18 mouse cellular contexts compared by ENCODE assay signal in genomic region chr2:173266349-173267112, GRCm38 (mm10). TPM values are rescaled to one million over a fixed set of nuclear protein-coding genes. Genes with fewer than 3 reads are reported as not detected.
DNase-seq lines count a peak whose midpoint lies in the region; ATAC-seq and TF ChIP-seq lines count a peak whose summit lies in the region.
"Had no signal": no experiment of that assay in that cellular context is flagged by ENCODE, and none has a peak within 500 bp of the region (broad histone marks: within the 10 kb centered on the region; RNA-seq: fewer than 3 reads in every experiment).

No protein-coding gene starts in this region.

- H3K27ac ChIP-seq in neural tube, embryonic 12.5 days: no peak overlapping the region
- peak overlapping the region; percentile 79 for H3K27ac ChIP-seq in intestine, postnatal 0 days (ENCODE audit: low read depth, low read length)
- H3K27ac ChIP-seq in stomach, postnatal 0 days (replicated peaks): peak overlapping the region; percentile 80
- H3K27ac ChIP-seq: embryonic facial prominence, embryonic 12.5 days; forebrain, embryonic 10.5 days; heart, embryonic 13.5 days; hindbrain, embryonic 10.5 days; limb, embryonic 12.5 days; midbrain, embryonic 10.5 days had no signal

- H3K36me3 ChIP-seq in neural tube, embryonic 12.5 days: no peaks in the 10 kb centered on the region
- H3K36me3 ChIP-seq in intestine, postnatal 0 days (ENCODE audit: control insufficient read depth, insufficient read depth): no peaks in the 10 kb centered on the region
- H3K36me3 ChIP-seq in stomach, postnatal 0 days (ENCODE audit: control insufficient read depth, insufficient read depth, low read length): no peaks in the 10 kb centered on the region
- H3K36me3 ChIP-seq: forebrain, embryonic 10.5 days; heart, embryonic 13.5 days; hindbrain, embryonic 10.5 days; limb, embryonic 12.5 days; midbrain, embryonic 10.5 days had no signal

- no peak overlapping the region for H3K9ac ChIP-seq in neural tube, embryonic 12.5 days
- H3K9ac ChIP-seq in intestine, postnatal 0 days (ENCODE audit: low read depth, low read length): peak overlapping the region; percentile 48
- H3K9ac ChIP-seq in stomach, postnatal 0 days (ENCODE audit: low read length): no peak overlapping the region
- H3K9ac ChIP-seq: embryonic facial prominence, embryonic 12.5 days; heart, embryonic 13.5 days; limb, embryonic 12.5 days had no signal

- TF ChIP-seq EP300 in stomach, postnatal 0 days (optimal IDR thresholded peaks at IDR 0.05): no peak

- H3K27me3 ChIP-seq in neural tube, embryonic 12.5 days (replicated peaks): no peaks in the 10 kb centered on the region
- H3K27me3 ChIP-seq in intestine, postnatal 0 days (replicated peaks; ENCODE audit: control insufficient read depth, insufficient read depth, low read length): no peaks in the 10 kb centered on the region
- no peaks in the 10 kb centered on the region for H3K27me3 ChIP-seq in stomach, postnatal 0 days (ENCODE audit: control insufficient read depth, insufficient read depth, low read length)
- H3K27me3 ChIP-seq: embryonic facial prominence, embryonic 12.5 days; heart, embryonic 13.5 days; limb, embryonic 12.5 days had no signal

- WGBS in neural tube, embryonic 12.5 days: 49% methylated on average over 25 of the region's 25 CpGs
- 28% methylated on average over 25 of the region's 25 CpGs for WGBS in intestine, postnatal 0 days
- WGBS in stomach, postnatal 0 days: 30% methylated on average over 25 of the region's 25 CpGs

- no peaks in the 10 kb centered on the region for H3K9me3 ChIP-seq in neural tube, embryonic 12.5 days
- no peaks in the 10 kb centered on the region for H3K9me3 ChIP-seq in intestine, postnatal 0 days (ENCODE audit: control insufficient read depth)
- H3K9me3 ChIP-seq in stomach, postnatal 0 days (ENCODE audit: control insufficient read depth, low read length): no peaks in the 10 kb centered on the region
- H3K9me3 ChIP-seq: embryonic facial prominence, embryonic 12.5 days; forebrain, embryonic 10.5 days; heart, embryonic 13.5 days; hindbrain, embryonic 10.5 days; limb, embryonic 12.5 days; midbrain, embryonic 10.5 days had no signal

- H3K4me1 ChIP-seq in neural tube, embryonic 12.5 days: peaks cover 91% of the 10 kb centered on the region
- peaks cover 26% of the 10 kb centered on the region for H3K4me1 ChIP-seq in intestine, postnatal 0 days (replicated peaks; ENCODE audit: control insufficient read depth, insufficient read depth, low read length)
- H3K4me1 ChIP-seq in stomach, postnatal 0 days (replicated peaks; ENCODE audit: control insufficient read depth, insufficient read depth): peaks cover 18% of the 10 kb centered on the region

- no peak for DNase-seq in neural tube, embryonic 10.5 days (ENCODE audit: extremely low spot score, low spot score)
- DNase-seq in R1 (ENCODE audit: low read depth, low spot score): peak; percentile 56
- peak; percentile 65 for DNase-seq in stomach, postnatal 0 days (ENCODE audit: low spot score)
- DNase-seq: cerebellum, adult 18-20 months; kidney, postnatal 4 days; layer of hippocampus, postnatal 36 days; thymus, adult 18-20 months had no signal

- ATAC-seq in neural tube, embryonic 12.5 days (ENCODE audit: low FRiP score, low read depth): no peak
- ATAC-seq in intestine, postnatal 0 days: peak; percentile 64
- ATAC-seq in stomach, postnatal 0 days (ENCODE audit: low FRiP score, low TSS enrichment): peak; percentile 41
- ATAC-seq in frontal cortex, adult (ENCODE audit: low TSS enrichment): no peak
- ATAC-seq in monocyte, adult 5-6 weeks (replicated peaks; ENCODE audit: insufficient number of reproducible peaks, low FRiP score, low TSS enrichment, poor library complexity, severe bottlenecking): no peak

- no peak for TF ChIP-seq CTCF in intestine, postnatal 0 days (IDR thresholded peaks at IDR 0.05; ENCODE audit: low read depth)
- no peak for TF ChIP-seq CTCF in stomach, postnatal 0 days (IDR thresholded peaks at IDR 0.05; ENCODE audit: low read depth)

- peak overlapping the region; percentile 10 for H3K4me2 ChIP-seq in neural tube, embryonic 12.5 days (replicated peaks)
- H3K4me2 ChIP-seq in intestine, postnatal 0 days (replicated peaks; ENCODE audit: low read depth): peak overlapping the region; percentile 55
- peak overlapping the region; percentile 41 for H3K4me2 ChIP-seq in stomach, postnatal 0 days (replicated peaks; ENCODE audit: low read depth)
- H3K4me2 ChIP-seq: embryonic facial prominence, embryonic 12.5 days; heart, embryonic 13.5 days; limb, embryonic 12.5 days had no signal

- H3K4me3 ChIP-seq in neural tube, embryonic 12.5 days: no peak overlapping the region
- H3K4me3 ChIP-seq in intestine, postnatal 0 days (ENCODE audit: low read depth, low read length): 0 out of 2 replicates have a peak overlapping the region, but pooled peaks have one; percentile 11
- H3K4me3 ChIP-seq in stomach, postnatal 0 days (ENCODE audit: low read depth, low read length): no peak overlapping the region
- H3K4me3 ChIP-seq: embryonic facial prominence, embryonic 12.5 days; forebrain, embryonic 10.5 days; heart, embryonic 13.5 days; hindbrain, embryonic 10.5 days; limb, embryonic 12.5 days; midbrain, embryonic 10.5 days had no signal

RNA-seq across cellular contexts. Expression of gene Pmepa1, which starts 9.8 kb away (rescaled TPM):
- polyA plus RNA-seq in neural tube, embryonic 12.5 days (2016; fragmentation: Nextera tagmentation; extraction: Ambion mirVana): 6.6 and 7.4 TPM in 2 replicates
- polyA plus RNA-seq in intestine, postnatal 0 days (2015; fragmentation: Nextera tagmentation; extraction: Ambion mirVana): 5.9 and 6.4 TPM in 2 replicates
- polyA plus RNA-seq in stomach, postnatal 0 days (2015; fragmentation: Nextera tagmentation; extraction: Ambion mirVana): 6.1 and 7.0 TPM in 2 replicates
- 0.29 to 0.39 TPM in 2 of 3 replicates, not detected in the other for total RNA-seq in monocyte, adult 5-6 weeks (2017)

RNA-seq across cellular contexts. Expression of gene Zbp1, which starts 47.8 kb away (rescaled TPM):
- polyA plus RNA-seq in neural tube, embryonic 12.5 days (2016; fragmentation: Nextera tagmentation; extraction: Ambion mirVana): 0.28 and 0.32 TPM in 2 replicates
- polyA plus RNA-seq in intestine, postnatal 0 days (2015; fragmentation: Nextera tagmentation; extraction: Ambion mirVana): 13.9 and 14.0 TPM in 2 replicates
- polyA plus RNA-seq in stomach, postnatal 0 days (2015; fragmentation: Nextera tagmentation; extraction: Ambion mirVana): 4.6 and 5.0 TPM in 2 replicates
- 74.4 to 86.1 TPM (median 81.1 TPM) in 3 replicates for total RNA-seq in monocyte, adult 5-6 weeks (2017)
- polyA plus RNA-seq: embryonic facial prominence, embryonic 12.5 days; forebrain, embryonic 10.5 days; limb, embryonic 12.5 days; neural tube, embryonic 11.5 days had no signal

Comparison
In these comparisons a context has a peak if more than half of its experiments do, and no peak if none do; other contexts are left out.
1. ATAC-seq: peak in intestine, postnatal 0 days (single experiment) and stomach, postnatal 0 days (single experiment); none in neural tube, embryonic 12.5 days (single experiment), frontal cortex, adult (single experiment) and monocyte, adult 5-6 weeks (single experiment).
2. Peak in every context shown above with its lines, with median percentiles within 50 percentile points of each other: H3K4me2 ChIP-seq.